Mouse (Mus musculus) lung, adult 2 months (tissue): ENCODE measurements around the gene Adam1b.

Experiments used
- CTCF ChIP-seq: fragments of 200-500 bp; IDR thresholded peaks from 2 replicates; pipeline ENCODE4 v1.5.1; 2011; ENCODE audit warnings: mild to moderate bottlenecking, low read length, control low read depth; ENCODE audit not compliant: insufficient read depth
- POLR2A ChIP-seq: fragments of 200-500 bp; IDR thresholded peaks from 2 replicates; pipeline ENCODE4 v1.6.1; 2011; ENCODE audit warnings: low read depth, mild to moderate bottlenecking, control low read depth, low read length, borderline replicate concordance; ENCODE audit errors: extremely low read depth

- TF ChIP-seq POLR2A (peak; percentile 56; the same call in 1 of the 2 replicates), CTCF (no peak)
Measured at GRCm38 (mm10) chr5:121462967-121463366, 40.3 kb downstream of the Adam1b start.
